Mouse (Mus musculus): ENCODE measurements around the gene Klrk1. TPM values are rescaled to one million over a fixed set of nuclear protein-coding genes. Genes with fewer than 3 reads are reported as not detected.

Klrk1 gene
- polyA plus RNA-seq, 1 experiment = not detected

- no peaks in the 10 kb centered on the region for H3K36me3 ChIP-seq (ENCODE audit: control insufficient read depth, insufficient read depth, low read length, poor library complexity, severe bottlenecking)
- H3K27me3 ChIP-seq (ENCODE audit: control insufficient read depth, insufficient read depth, low read length, poor library complexity, severe bottlenecking) = no peaks in the 10 kb centered on the region; the same call in 1 of the 2 replicates
- no peaks in the 10 kb centered on the region for H3K4me1 ChIP-seq (ENCODE audit: control insufficient read depth, insufficient read depth, low read length)
- H3K9ac ChIP-seq (ENCODE audit: low read depth, poor library complexity, severe bottlenecking) = no peak overlapping the region
- TF ChIP-seq POLR2A (IDR thresholded peaks at IDR 0.05; ENCODE audit: insufficient read depth, low read length) (no peak), EP300 (IDR thresholded peaks at IDR 0.05; ENCODE audit: insufficient read depth, low read depth, low read length) (no peak), CTCF (IDR thresholded peaks at IDR 0.05; ENCODE audit: low read depth, low read length) (no peak)
- no peaks in the 10 kb centered on the region for H3K9me3 ChIP-seq (replicated peaks; ENCODE audit: control insufficient read depth, insufficient read depth, low read length, poor library complexity, severe bottlenecking)
- H3K4me3 ChIP-seq (ENCODE audit: low read depth, low read length) = no peak overlapping the region
- H3K27ac ChIP-seq (ENCODE audit: insufficient read depth, low read length) = no peak overlapping the region
Observed at GRCm38 (mm10) chr6:129565257-129565656, 58.4 kb downstream of the Klrk1 start.

Other genes starting within 250 kb of the Klrk1 start
- gene Clec12b, start 238.0 kb downstream of the Klrk1 start, polyA plus RNA-seq (2011; ENCODE audit: insufficient read depth, insufficient read length, low read depth, missing spikeins) = not detected in 2 replicates
- gene Clec1b, start 226.6 kb downstream of the Klrk1 start, polyA plus RNA-seq (2011; ENCODE audit: insufficient read depth, insufficient read length, low read depth, missing spikeins) = not detected in 2 replicates
- not detected in 2 replicates for gene Clec9a, start 215.0 kb downstream of the Klrk1 start, polyA plus RNA-seq (2011; ENCODE audit: insufficient read depth, insufficient read length, low read depth, missing spikeins)
- gene Clec1a, start 171.9 kb downstream of the Klrk1 start, polyA plus RNA-seq (2011; ENCODE audit: insufficient read depth, insufficient read length, low read depth, missing spikeins) = not detected in 2 replicates
- 1.3 and 1.4 TPM in 2 replicates for gene Olr1, start 116.7 kb downstream of the Klrk1 start, polyA plus RNA-seq (2011; ENCODE audit: insufficient read depth, insufficient read length, low read depth, missing spikeins)
- not detected in 2 replicates for gene Tmem52b, start 111.3 kb downstream of the Klrk1 start, polyA plus RNA-seq (2011; ENCODE audit: insufficient read depth, insufficient read length, low read depth, missing spikeins)
- 68.1 and 75.1 TPM in 2 replicates for gene Gabarapl1, start 90.7 kb downstream of the Klrk1 start, polyA plus RNA-seq (2011; ENCODE audit: insufficient read depth, insufficient read length, low read depth, missing spikeins)
- gene Klre1, start 46.0 kb downstream of the Klrk1 start, polyA plus RNA-seq (2011; ENCODE audit: insufficient read depth, insufficient read length, low read depth, missing spikeins) = not detected in 2 replicates
- gene Klrd1, start 32.1 kb downstream of the Klrk1 start, polyA plus RNA-seq (2011; ENCODE audit: insufficient read depth, insufficient read length, low read depth, missing spikeins) = not detected in 2 replicates
- gene Klrc3, start 19.5 kb upstream of the Klrk1 start, polyA plus RNA-seq (2011; ENCODE audit: insufficient read depth, insufficient read length, low read depth, missing spikeins) = not detected in 2 replicates
- gene Klrc2, start 36.8 kb upstream of the Klrk1 start, polyA plus RNA-seq (2011; ENCODE audit: insufficient read depth, insufficient read length, low read depth, missing spikeins) = not detected in 2 replicates
- gene Klrc1, start 55.1 kb upstream of the Klrk1 start, polyA plus RNA-seq (2011; ENCODE audit: insufficient read depth, insufficient read length, low read depth, missing spikeins) = not detected in 2 replicates
- gene Klri1, start 93.3 kb upstream of the Klrk1 start, polyA plus RNA-seq (2011; ENCODE audit: insufficient read depth, insufficient read length, low read depth, missing spikeins) = not detected in 2 replicates
- gene Klri2, start 116.6 kb upstream of the Klrk1 start, polyA plus RNA-seq (2011; ENCODE audit: insufficient read depth, insufficient read length, low read depth, missing spikeins) = not detected in 2 replicates
- not detected in 2 replicates for gene Gm156, start 160.4 kb upstream of the Klrk1 start, polyA plus RNA-seq (2011; ENCODE audit: insufficient read depth, insufficient read length, low read depth, missing spikeins)
- gene Gm17631, start 238.8 kb upstream of the Klrk1 start, polyA plus RNA-seq (2011; ENCODE audit: insufficient read depth, insufficient read length, low read depth, missing spikeins) = not detected in 2 replicates

All from ES-Bruce4 (cell line).